Mouse (Mus musculus) heart, adult 18-20 months (tissue): ENCODE measurements around the gene Bicc1. TPM values are rescaled to one million over a fixed set of nuclear protein-coding genes. Genes with fewer than 3 reads are reported as not detected.

ENCODE experiments used
- DNase-seq, 2 experiments: peaks; one replicate each; pipeline ENCODE4 v3.0.0; 2021 to 2022; ENCODE audit warnings: mixed read lengths in 1 of 2
- total RNA-seq, 2 experiments: library from RNA; stranded (reverse); gene quantifications; 2 replicates each; pipeline ENCODE4 v1.2.3; 2021

Gene Bicc1
- total RNA-seq, 2 experiments from 2014 or later, result 11.8 to 13.1 TPM

- peak in 1 of 2 experiments; percentile 48 for DNase-seq
Measured at GRCm38 (mm10) chr10:71120769-71121165, 38.7 kb downstream of the Bicc1 start.

GRCm38 (mm10) chr10:71120121-71120768 is 39.3 kb downstream of the Bicc1 start:
- DNase-seq, result no peak

GRCm38 (mm10) chr10:71119120-71119847 is 40.2 kb downstream of the Bicc1 start:
- peak; percentile 51 to 55 for DNase-seq

- no peak for DNase-seq
Measured at GRCm38 (mm10) chr10:71117766-71118165, 41.7 kb downstream of the Bicc1 start.

- peak; percentile 61 to 65 for DNase-seq
Measured at GRCm38 (mm10) chr10:71114260-71114920, 45.1 kb downstream of the Bicc1 start.

GRCm38 (mm10) chr10:71106491-71107205 is 52.9 kb downstream of the Bicc1 start:
- DNase-seq, result no peak

GRCm38 (mm10) chr10:71104791-71105190 is 54.7 kb downstream of the Bicc1 start:
- no peak for DNase-seq

GRCm38 (mm10) chr10:71100815-71101499 is 58.5 kb downstream of the Bicc1 start:
- no peak for DNase-seq

GRCm38 (mm10) chr10:71094707-71095254 is 64.7 kb downstream of the Bicc1 start:
- DNase-seq, result no peak

- DNase-seq, result no peak
Measured at GRCm38 (mm10) chr10:71093312-71093711, 66.2 kb downstream of the Bicc1 start.

- DNase-seq, result no peak
Measured at GRCm38 (mm10) chr10:71087359-71087716, 72.2 kb downstream of the Bicc1 start.

GRCm38 (mm10) chr10:71086571-71087358 is 72.7 kb downstream of the Bicc1 start:
- DNase-seq, result no peak

- peak in 1 of 2 experiments; percentile 39 for DNase-seq
Measured at GRCm38 (mm10) chr10:71082986-71083385, 76.5 kb downstream of the Bicc1 start.

GRCm38 (mm10) chr10:71078856-71079255 is 80.6 kb downstream of the Bicc1 start:
- no peak for DNase-seq

GRCm38 (mm10) chr10:71065009-71065408 is 94.5 kb downstream of the Bicc1 start:
- DNase-seq, result no peak

GRCm38 (mm10) chr10:71064576-71064975 is 94.9 kb downstream of the Bicc1 start:
- no peak for DNase-seq

GRCm38 (mm10) chr10:71062151-71062550 is 97.3 kb downstream of the Bicc1 start:
- DNase-seq, result peak; percentile 70 to 78

- no peak for DNase-seq
Measured at GRCm38 (mm10) chr10:71060269-71060668, 99.2 kb downstream of the Bicc1 start.

GRCm38 (mm10) chr10:71058616-71059247 is 100.8 kb downstream of the Bicc1 start:
- DNase-seq, result peak; percentile 83 to 89

- no peak for DNase-seq
Measured at GRCm38 (mm10) chr10:71058070-71058469, 101.4 kb downstream of the Bicc1 start.
